Mouse (Mus musculus) ovary, adult 18-20 months (tissue): ENCODE measurements around the gene Far1.
A peak's percentile ranks its signal among the peaks of the same experiment; 100 is the strongest.

Experiments
- DNase-seq: peaks from one replicate; pipeline ENCODE4 v3.0.0; 2022; ENCODE audit warnings: low spot score, mixed read lengths

The Far1 gene

DNA sequence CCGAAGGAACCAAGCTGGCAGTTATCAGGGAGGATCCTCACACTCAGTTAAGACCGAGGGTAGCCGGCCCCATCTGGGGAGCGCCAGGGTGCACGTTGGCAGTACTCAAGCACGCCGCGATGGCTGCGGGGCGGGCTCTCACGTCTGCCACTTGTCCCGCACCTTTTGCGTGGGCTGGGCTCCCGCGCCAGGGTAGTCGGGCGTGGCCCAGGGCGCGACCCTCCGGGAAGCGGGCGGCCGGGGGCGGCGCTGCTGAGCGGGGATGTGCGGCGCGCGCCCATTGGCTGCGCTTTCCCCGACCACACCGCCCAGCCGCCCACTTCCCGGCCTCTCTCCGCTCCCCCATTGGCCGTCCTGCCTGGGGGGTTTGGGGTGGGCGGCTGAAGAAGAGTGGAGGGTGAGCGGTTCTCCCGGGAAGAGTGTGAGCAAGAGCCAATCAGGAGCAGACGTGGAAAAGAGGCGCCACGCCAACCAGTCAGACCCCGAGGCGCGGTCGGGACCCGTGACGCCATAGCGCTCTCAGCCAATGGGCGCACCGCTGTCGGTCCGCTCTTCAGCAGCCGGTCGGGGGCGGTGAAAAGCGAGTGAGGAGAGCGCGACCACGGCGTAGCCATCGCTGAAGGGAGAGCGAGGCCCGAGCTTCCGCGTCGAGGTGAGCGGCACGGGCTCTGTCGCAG lies at the start of gene Far1:
TSS of gene Far1 (plus strand) at position 549 of the 677 bp plus-strand sequence.
- DNase-seq, result peak; percentile 97

DNA sequence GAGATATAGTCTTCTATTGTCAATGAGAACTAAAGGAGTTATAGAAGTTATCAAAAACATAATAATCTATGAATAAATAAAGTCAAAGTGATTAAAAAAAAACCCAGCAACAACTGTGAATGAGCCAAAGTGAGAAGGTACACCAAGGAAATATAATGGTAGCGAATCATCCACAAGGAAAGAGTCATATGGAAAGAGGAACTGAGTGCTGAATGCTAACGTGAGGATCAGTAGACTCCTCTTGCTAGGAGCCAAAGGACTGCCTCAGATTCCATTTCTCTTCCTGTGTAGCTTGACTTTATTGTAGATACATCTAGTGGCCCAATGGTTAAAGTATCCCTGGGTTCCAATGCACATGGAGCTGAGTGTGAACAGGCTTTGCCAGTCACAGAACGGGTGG lies 45.3 kb upstream of the Far1 start:
- DNase-seq, result no peak

DNA sequence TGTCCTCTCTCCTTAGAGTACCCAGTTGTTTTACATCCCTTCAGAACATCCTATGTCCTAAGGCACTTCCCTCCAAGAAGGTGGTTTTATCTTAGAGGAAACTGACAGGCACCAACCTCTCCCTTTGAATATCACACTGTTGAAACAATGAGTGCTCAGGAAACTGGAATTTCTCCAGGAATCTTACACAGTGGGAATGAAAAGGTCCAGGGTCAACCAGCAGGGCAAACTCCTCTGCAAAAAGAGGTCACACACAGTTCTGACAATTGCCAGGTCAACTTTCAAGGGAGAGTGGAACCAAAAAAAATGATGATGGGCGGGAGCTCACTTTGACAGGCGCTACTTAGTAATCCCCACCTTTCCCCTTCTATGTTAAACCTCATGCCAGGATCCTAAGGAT lies 43.0 kb upstream of the Far1 start:
- no peak for DNase-seq

DNA sequence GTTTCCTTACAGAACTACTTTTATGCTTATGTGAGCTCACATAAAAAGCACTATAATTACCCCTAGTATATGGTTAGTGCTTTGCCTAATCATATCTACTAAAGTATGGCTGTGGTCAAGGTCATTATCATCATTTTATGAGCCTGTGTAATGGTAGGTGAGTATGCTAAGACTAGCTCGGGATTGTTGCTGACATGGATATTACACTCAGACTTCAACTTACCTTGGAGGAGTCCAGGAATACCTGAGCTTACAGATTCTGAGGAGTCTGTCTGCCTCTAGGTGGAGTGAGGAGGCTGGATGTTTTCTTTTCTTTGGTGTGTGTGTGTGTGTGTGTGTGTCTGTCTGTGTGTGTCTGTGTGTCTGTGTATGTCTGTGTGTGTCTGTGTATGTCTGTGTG lies 42.0 kb upstream of the Far1 start:
- DNase-seq, result no peak

DNA sequence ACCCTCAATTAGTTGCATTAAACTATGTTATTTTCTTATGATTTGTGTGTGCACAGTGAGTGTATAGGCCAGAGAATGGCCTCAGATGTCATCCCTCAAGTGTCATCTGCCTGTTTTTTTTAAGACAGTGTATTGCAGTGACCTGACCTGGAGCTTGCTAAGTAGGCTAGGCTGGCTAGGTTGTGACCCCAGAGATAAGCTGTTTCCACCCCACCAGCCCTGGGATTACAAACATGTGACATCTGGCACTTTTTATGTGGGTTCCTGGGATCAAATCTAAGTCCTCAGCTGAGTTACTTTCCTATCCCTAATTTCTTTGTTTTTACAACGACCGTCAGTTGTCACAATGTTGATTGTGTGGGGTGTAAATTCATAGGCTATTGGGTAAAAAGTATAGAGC lies 17.8 kb upstream of the Far1 start:
- no peak for DNase-seq

DNA sequence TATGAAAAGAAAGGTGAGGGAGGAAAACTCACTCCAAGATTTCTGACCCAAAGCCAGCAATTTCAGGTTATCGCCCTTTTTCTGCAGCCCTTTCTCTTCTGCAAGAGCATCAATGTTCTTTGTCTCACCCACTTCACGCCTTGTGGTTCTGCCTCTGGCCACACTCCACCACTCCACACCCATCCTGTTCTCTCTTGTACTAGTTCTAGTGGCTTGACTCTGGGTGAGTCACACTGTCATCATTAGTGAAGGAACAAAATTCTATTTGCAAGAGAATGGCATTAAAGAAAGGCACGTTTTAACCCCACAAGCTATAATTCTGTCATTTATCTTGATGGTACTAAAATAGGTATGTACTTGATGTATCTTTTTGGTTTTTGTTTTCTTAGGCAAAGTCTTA lies 15.2 kb upstream of the Far1 start:
- DNase-seq, result no peak

DNA sequence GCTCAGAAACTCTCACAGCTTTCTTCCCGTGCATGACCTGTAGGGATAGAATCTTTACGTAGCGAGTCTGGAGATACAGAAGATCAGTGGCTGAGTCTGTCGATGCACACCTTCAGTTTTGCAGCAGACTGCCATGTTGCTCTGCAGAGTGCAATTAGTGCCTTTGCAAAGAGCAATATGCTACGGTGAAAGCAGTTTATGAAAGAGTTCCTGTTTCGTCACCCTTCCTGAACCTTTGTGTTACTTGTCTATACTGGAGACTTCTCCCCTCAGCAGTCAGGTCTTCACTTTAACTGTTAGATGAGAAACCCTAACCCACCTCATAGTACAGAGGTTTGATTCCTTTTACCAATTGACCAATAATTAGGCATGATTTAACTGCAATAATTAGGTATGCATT lies 13.8 kb upstream of the Far1 start:
- DNase-seq, result no peak

DNA sequence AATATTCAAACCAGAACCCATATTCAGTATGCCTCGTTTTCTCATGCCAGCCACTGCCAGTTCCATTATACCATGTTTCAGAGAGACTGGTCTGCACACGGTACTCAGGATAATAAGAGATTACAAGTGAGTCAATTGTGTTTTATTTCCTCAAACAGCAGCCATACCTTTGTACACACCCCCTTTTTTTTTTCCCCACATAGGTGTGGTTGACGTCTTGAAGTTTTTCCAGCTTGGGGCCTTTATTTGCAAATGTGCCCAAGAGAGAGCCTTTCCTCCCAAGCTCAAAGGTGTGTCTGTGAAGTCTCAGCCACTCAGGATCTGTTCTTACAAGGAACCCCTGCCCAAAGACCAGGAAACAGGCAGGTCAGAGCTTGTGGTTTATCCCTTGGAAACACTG lies 11.2 kb upstream of the Far1 start:
- no peak for DNase-seq

DNA sequence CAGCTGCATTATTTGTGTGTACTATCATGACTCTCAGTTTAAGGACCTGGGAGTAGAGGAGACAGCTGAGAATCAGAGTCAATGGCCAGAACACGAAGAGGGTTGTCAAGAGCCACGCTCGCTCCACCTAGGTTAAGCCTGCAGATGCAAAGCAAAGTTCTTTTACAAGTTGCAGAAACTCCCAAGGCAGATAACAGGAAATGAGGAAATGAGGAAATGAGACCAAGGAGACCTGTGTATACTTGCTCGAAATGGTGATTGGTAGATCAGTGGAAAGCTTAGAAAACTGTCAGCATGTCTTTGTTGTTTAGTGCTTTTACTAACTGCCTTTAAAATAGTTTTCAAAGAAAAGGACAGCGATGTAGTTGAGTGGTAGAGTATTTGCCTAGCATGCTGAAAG lies 8.6 kb upstream of the Far1 start:
- DNase-seq, result no peak

DNA sequence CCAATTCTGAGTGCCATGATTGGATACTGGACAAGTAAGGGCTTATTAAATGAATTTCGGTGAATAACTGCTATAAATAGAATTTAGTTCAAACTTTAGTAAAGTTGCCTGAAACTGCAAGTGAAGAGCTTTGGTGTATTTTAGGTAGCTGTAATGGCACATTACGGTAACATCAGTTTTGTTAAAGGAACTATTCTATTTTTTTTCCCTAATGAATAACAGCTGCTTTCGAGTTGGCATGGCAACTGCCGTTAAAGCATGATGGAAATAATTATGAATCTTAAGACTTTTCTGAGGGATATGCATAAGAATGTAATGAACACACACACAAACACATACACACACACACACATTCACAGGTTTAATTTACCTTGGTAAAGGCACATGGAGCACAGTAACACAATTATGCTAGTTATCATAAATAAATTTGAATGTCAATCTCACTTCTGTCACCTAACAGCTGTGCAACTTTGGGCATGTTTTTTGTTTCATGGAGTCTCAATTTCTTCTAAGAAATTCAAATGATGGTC lies 8.1 kb upstream of the Far1 start:
- DNase-seq, result no peak

DNA sequence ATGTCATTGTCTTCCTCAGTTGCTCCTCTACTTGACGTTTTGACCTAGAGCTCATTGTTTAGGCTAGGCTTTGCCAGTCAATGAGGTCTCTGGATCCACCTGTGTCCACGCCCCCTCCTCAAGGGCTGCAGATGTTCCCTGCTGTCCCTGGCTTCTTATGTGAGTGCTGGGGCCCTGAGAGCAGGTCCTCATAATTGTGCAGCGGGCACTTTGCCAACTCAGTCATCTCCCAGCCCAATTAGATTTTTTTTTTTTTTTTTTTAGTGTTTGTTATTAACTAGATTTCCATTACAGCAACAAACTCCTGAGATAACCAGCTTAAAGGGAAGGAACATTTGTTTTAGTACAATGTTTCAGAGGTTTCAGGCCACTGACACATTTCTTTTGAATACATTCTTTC lies 5.8 kb upstream of the Far1 start:
- no peak for DNase-seq

DNA sequence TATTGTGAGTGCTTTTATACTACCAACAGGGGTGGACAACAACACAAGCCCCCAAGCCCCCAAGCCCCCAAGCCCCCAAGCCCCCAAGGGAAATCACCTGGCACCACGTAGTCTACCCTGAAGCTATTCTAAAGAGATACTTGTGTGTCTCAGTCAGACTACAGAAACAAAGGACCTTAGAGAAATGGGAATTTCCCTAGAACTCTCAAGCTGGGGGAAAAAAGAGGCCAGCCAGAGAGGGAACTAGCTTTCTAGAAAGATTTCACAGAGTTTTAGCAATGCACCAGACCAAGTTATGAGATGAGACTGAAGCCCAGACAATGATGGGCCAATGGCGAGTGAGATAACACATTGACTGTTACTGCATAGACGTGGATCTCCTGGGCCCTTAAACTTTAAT lies 2.2 kb upstream of the Far1 start:
- DNase-seq, result no peak

DNA sequence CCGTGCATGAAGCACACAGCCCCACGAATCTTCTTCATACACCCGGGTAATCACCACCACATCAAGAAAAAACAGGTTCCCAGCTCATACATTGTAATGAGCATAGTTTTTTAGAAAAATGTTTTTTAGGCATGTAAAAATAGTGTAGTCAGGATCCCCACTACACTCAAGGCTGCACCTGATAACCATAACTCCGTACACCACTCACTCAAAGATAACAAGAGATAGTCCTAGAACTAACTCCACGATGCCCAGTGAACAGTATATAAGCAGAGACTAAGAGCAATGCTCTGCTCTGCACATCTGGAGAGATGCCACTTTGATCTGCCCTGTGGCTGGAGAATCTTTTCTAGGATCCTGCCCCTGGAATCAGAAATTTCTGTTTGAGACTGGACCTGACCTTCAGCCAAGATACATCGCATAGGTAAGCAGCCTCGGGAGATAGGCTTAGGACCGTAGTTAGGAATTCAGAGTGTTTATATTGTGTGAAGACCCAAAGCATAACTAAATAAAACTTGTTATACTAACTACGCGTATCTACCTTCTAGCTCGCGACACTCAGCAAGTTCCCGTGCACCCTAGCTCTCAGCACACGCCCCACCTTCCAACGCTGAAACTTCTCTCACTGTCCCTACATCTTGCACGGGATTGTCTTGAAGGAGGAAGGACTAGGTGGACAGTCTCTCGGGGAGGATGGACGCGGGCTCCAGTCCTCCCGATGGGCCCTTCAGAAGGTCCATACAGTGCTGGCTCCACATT lies 928 bp upstream of the Far1 start:
- no peak for DNase-seq

DNA sequence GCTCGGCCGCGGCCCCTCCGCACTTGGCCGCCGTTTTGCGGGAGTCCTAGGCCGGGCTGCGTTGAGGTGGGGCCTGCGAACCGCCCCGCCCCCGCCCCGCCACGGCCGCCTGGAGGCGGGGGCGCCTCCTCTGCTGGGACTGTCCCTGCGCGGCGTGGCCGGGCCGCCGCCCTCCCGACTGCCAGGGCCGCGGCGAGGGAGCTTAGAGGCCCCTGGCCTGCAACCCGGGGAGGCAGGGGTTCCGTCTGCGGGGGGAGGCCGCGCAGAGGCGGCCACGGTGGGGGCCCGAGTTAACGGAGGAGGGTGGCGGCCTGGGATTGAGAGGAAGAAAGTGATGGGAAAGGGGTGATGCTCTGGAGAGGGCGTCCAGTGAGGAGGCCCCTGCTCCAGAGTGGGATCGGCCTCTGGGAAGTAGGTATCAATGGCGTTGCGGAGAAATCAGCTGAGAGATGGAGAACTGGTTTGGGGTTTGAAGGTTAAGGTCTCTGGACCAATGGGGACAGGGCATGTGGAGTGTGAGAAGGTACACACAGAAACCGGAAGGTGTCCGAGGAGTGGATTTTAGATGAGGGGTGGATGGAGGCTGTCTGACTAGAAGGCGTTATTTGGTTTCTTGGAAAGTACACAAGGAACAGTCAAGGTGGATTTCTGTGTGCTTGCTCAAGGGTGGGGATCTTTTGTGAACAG lies 472 bp downstream of the Far1 start:
- DNase-seq, result no peak

DNA sequence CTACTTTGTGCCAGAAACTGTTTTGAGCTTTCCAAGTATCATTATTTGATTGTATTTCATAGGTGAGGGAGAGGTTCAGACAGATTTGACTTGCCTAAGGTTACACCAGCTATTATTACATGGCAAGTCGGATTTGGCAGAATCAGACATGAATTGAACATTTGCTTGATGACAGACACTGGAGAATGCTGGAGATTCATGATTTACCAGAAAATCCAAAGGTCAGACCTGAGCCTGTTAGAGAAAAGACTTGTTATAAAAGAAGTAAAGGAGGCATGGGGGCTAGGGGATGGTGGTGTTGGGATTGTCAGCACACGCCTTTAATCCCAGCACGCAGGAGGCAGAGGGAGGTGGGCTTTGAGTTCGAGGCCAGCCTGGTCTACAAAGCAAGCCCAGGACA lies 2.2 kb downstream of the Far1 start:
- DNase-seq, result no peak

DNA sequence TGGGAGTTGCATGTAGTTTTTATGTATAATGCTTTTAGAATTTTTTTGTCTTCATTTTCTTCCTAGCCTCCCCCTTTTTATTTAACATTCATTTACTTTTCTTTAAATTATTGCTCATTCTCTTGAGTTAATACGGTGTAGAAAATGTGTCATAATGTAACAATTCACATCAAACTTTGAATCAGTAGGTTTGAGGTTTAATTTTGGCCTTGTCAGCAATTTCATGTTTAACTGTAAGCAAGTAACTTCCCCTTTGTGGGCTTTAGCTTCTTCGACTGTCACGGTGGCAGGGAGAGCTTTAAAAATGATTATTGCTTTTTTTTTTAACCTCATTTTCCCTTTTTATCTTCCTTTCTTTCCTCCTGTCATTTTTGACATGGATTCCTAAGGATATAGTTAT lies 4.8 kb downstream of the Far1 start:
- no peak for DNase-seq

DNA sequence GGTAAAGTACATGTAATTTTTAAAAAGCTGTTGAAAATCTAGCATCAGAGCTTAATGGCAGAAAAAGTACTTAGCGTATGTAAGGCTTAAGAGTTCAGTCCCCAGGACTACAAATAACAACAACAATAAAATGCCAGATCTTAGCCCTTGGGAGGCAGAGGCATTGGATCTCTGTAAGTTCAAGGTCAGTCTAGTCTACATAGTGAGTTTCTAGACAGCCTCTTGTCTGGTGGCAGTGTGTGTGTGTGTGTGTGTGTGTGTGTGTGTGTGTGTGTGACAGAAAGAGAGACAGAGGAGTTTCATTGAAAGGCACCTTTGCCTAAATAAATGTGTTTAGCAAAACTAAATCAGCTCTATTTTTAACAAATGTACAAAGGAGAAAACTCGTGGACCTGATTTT lies 5.3 kb downstream of the Far1 start:
- no peak for DNase-seq

DNA sequence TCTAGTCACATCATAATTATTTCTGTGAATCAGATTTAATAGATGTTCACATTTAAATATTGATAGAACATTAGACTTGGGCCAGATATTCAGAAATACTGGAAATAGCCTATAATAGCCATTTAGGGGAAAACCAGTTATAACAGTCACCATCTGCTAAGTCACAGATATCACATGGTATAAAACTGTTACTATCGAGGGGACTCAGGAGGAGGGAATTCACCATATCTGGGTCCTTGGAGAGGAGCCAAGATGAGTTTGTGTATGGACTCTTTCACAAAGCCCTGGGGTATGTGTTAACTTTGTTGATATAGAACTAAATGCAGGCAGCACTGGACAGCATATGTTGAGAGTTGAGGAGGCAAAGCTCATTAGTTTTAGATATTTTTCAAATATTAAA lies 29.5 kb downstream of the Far1 start:
- DNase-seq, result no peak

DNA sequence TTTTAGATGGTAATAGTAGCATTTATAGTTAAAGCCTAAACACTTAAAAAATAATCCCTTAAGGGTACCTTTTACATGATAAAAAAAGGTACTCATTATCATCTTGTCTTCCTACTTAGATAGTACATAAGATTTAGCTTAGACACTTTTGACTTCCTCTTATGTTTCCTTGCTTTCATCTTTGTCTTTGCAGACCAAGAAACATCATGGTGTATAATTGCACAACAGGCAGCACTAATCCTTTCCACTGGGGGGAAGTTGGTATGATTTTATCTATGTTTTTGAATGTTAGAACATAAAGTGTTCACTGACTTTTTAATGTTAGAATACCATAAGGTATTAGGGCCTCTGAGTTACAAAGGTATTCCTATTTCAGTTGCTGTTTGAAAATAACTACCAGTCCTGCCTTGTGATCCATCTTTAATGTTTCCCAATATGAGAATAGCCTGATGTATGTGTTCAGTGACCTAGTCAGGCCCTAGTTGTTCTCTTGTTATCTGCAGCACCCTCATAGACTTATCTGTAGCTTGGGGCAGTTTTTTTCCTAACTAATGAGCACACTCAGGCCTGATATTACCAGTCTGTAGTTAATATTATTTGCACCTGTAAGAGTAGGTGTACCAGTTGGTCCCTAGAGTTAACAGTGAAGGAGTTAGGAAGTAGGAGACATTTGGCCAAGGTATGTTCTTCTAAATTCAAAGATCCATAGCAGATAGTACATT lies 38.3 kb downstream of the Far1 start:
- no peak for DNase-seq

DNA sequence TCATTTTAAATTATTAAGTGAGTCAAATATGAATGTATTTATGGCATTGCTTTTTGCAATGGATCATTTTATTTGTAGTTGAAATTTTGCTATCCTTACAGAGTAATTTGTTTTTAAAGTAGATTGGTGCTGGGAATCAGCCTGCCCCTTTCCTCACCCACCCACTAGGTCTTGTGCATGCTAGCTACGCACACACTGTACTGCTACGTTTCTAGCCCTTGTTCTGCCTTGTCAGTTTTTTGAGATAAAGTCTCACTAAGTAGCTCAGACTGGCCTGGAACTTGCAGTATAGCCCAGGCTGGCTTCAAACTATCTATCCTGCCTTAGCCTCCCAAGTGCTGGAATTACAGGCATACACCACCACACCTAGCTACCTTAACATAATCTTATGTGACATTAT lies 38.9 kb downstream of the Far1 start:
- DNase-seq, result no peak

DNA sequence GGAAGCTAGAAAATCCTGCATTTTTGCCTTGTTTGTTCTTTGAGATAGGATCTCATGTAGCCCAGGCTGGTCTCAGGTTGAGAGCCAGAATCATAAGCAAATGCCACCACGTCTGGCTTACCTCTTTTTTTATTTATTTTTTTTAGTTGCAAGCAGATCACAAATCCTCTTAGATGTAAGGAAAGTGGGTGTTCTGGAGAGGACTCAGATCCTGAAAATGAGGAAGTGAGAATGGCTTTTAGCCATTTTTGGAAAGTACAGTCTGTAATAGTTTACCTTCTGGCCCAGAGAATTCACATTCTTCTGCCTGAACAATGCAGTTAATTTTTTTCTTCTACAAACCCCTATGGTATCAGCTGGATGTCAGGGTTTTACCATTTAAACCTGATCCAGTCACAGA lies 42.5 kb downstream of the Far1 start:
- no peak for DNase-seq

DNA sequence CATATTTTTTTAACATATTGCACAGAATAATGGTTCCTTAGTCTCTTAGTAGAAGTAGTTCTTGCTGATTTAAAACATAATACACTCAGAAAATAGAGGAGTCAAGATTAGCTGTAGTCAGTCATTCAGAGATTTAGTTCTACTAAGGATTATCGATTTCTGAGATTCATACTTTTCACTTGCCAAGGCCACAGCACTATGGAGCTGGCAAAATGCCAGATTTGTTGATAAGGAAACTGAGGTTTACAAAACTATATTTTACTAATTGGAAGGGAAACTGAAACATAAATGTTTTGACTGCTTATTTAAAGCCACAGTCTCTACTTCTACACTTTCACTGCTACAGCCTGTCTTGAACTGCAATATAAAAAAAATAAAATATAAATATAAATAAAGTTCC lies 53.3 kb downstream of the Far1 start:
- no peak for DNase-seq

DNA sequence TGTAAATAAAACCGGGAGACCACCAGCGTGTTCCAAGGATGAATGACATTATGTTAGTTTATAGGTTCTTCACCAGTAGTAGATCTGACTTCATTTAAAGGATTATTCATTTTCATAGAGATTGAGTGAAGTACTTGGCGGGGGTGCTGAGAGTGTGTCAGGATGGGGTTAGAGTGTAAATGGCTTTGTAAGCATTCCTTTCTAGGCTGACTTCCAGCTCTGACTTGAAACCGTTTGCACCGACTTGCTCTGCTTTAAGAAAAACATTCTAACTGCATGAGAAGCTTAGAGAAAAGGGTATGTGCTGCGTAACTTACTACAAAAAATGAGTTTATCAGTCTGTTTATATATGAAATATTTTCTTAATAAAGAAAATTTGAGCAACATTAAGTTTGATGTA lies 57.5 kb downstream of the Far1 start:
- no peak for DNase-seq
